Mouse (Mus musculus) hindbrain, embryonic 11.5 days (tissue): ENCODE measurements at regions not wholly inside any gene's neighbourhood (a gene's known extent, or its start where the extent isn't known, plus 50 kb on each side); places are given as distances from the start of the nearest gene placed in this dataset.

Experiments used
- ATAC-seq: fragments of 200-750 bp; cut with Nextera tagmentation; 2 replicates; pipeline ENCODE4 v1.8.0; 2017; ENCODE audit warnings: mild to moderate bottlenecking, moderate TSS enrichment, moderate library complexity; ENCODE audit not compliant: low FRiP score
- DNase-seq: peaks from one replicate; pipeline ENCODE4 v3.0.0-alpha.2; 2015; ENCODE audit warnings: low spot score
- H3K27ac ChIP-seq: fragments of 300-500 bp; sonication (generic); 2 replicates; pipeline ENCODE4 v1.5.1; 2014; ENCODE audit warnings: mild to moderate bottlenecking, low read depth, low read length
- H3K27me3 ChIP-seq: fragments of 300-500 bp; sonication (generic); 2 replicates; pipeline ENCODE4 v1.6.1; 2014; ENCODE audit warnings: mild to moderate bottlenecking, low read length, moderate library complexity, mixed read lengths; ENCODE audit not compliant: control insufficient read depth, insufficient read depth
- H3K36me3 ChIP-seq: fragments of 300-500 bp; sonication (generic); 2 replicates; pipeline ENCODE4 v1.6.1; 2014; ENCODE audit warnings: mild to moderate bottlenecking, low read length, moderate library complexity, mixed read lengths; ENCODE audit not compliant: control insufficient read depth, insufficient read depth
- H3K4me1 ChIP-seq: fragments of 300-500 bp; sonication (generic); replicated peaks from 2 replicates; pipeline ENCODE4 v1.6.1; 2014; ENCODE audit warnings: low read length, mixed read lengths; ENCODE audit not compliant: control insufficient read depth, insufficient read depth
- H3K4me2 ChIP-seq: fragments of 300-500 bp; sonication (generic); replicated peaks from 2 replicates; pipeline ENCODE4 v1.6.1; 2014; ENCODE audit warnings: mild to moderate bottlenecking, low read depth, low read length
- H3K4me3 ChIP-seq: fragments of 300-500 bp; sonication (generic); 2 replicates; pipeline ENCODE4 v1.5.1; 2014; ENCODE audit warnings: low read depth, low read length
- H3K9ac ChIP-seq: fragments of 300-500 bp; sonication (generic); 2 replicates; pipeline ENCODE4 v1.6.1; 2014; ENCODE audit warnings: low read depth, low read length
- H3K9me3 ChIP-seq: fragments of 300-500 bp; sonication (generic); 2 replicates; pipeline ENCODE4 v1.6.1; 2016; ENCODE audit warnings: low read length; ENCODE audit not compliant: control insufficient read depth
- WGBS: fragments of 180-500 bp; shearing (Covaris S2); extraction: QIAGEN DNeasy Blood & Tissue Kit; methylation state at CpG from one replicate; pipeline ENCODE4 v1.1.7; 2014; 5-methylcytosine and 5-hydroxymethylcytosine counted together

GRCm38 (mm10) chr11:113037736-113038135 lies 255.7 kb downstream of the Sox9 start:
- H3K9ac ChIP-seq, result no peak overlapping the region
- H3K36me3 ChIP-seq, result no peaks in the 10 kb centered on the region
- WGBS, result 69% methylated on average over 4 of the region's 4 CpGs
- H3K9me3 ChIP-seq, result no peaks in the 10 kb centered on the region
- H3K4me1 ChIP-seq, result no peaks in the 10 kb centered on the region
- DNase-seq, result no peak
- no peak for ATAC-seq
- H3K4me2 ChIP-seq, result no peak overlapping the region
- H3K27me3 ChIP-seq, result no peaks in the 10 kb centered on the region
- no peak overlapping the region for H3K4me3 ChIP-seq
- H3K27ac ChIP-seq, result no peak overlapping the region

GRCm38 (mm10) chr11:113042710-113043109 lies 260.7 kb downstream of the Sox9 start:
- Histone ChIP-seq H3K36me3 (no peaks in the 10 kb centered on the region), H3K9ac (no peak overlapping the region), H3K4me2 (no peak overlapping the region), H3K27ac (no peak overlapping the region), H3K27me3 (no peaks in the 10 kb centered on the region; the same call in 1 of the 2 replicates), H3K9me3 (no peaks in the 10 kb centered on the region), H3K4me1 (peaks cover 14% of the 10 kb centered on the region), H3K4me3 (no peak overlapping the region)
- DNase-seq (no peak), ATAC-seq (no peak)
- 53% methylated on average over 5 of the region's 5 CpGs for WGBS

GRCm38 (mm10) chr11:113046200-113047051 lies 264.4 kb downstream of the Sox9 start:
- H3K27me3 ChIP-seq, result no peaks in the 10 kb centered on the region; the same call in none of the 2 replicates
- peak overlapping the region; percentile 67 for H3K27ac ChIP-seq
- ATAC-seq, result peak; percentile 87
- H3K36me3 ChIP-seq, result no peaks in the 10 kb centered on the region
- peak overlapping the region; percentile 14; the same call in 1 of the 2 replicates for H3K4me2 ChIP-seq
- no peak overlapping the region for H3K4me3 ChIP-seq
- no peaks in the 10 kb centered on the region for H3K9me3 ChIP-seq
- no peak overlapping the region for H3K9ac ChIP-seq
- DNase-seq, result peak; percentile 90
- 27% methylated on average over 20 of the region's 20 CpGs for WGBS
- peaks cover 14% of the 10 kb centered on the region for H3K4me1 ChIP-seq

GRCm38 (mm10) chr11:113048158-113048557 lies 266.1 kb downstream of the Sox9 start:
- Histone ChIP-seq H3K27ac (no peak overlapping the region), H3K4me3 (no peak overlapping the region), H3K4me1 (peaks cover 14% of the 10 kb centered on the region), H3K9ac (no peak overlapping the region), H3K4me2 (no peak overlapping the region), H3K9me3 (no peaks in the 10 kb centered on the region), H3K36me3 (no peaks in the 10 kb centered on the region), H3K27me3 (no peaks in the 10 kb centered on the region; the same call in none of the 2 replicates)
- DNase-seq (no peak), ATAC-seq (no peak)
- 86% methylated on average over 7 of the region's 7 CpGs for WGBS

GRCm38 (mm10) chr11:113049593-113049992 lies 267.6 kb downstream of the Sox9 start:
- Histone ChIP-seq H3K4me1 (peaks cover 14% of the 10 kb centered on the region), H3K36me3 (no peaks in the 10 kb centered on the region), H3K9ac (no peak overlapping the region), H3K4me2 (no peak overlapping the region), H3K27me3 (no peaks in the 10 kb centered on the region; the same call in none of the 2 replicates), H3K4me3 (no peak overlapping the region), H3K9me3 (no peaks in the 10 kb centered on the region), H3K27ac (no peak overlapping the region)
- 59% methylated on average over 8 of the region's 8 CpGs for whole genome bisulfite sequencing
- DNase-seq, result no peak
- no peak for ATAC-seq

- Histone ChIP-seq H3K4me3 (no peak overlapping the region), H3K36me3 (no peaks in the 10 kb centered on the region), H3K9ac (no peak overlapping the region), H3K27me3 (no peaks in the 10 kb centered on the region; the same call in none of the 2 replicates), H3K27ac (no peak overlapping the region), H3K4me2 (no peak overlapping the region), H3K4me1 (0 out of 2 replicates have a peak, but pooled peaks cover 4% of the 10 kb centered on the region), H3K9me3 (no peaks in the 10 kb centered on the region)
- no peak for DNase-seq
- ATAC-seq, result no peak
- 96% methylated on average over 11 of the region's 11 CpGs for WGBS
Measured at GRCm38 (mm10) chr11:113052536-113052935, 270.5 kb downstream of the Sox9 start.

- no peaks in the 10 kb centered on the region for H3K27me3 ChIP-seq
- DNase-seq (no peak), ATAC-seq (peak; percentile 40; the same call in 1 of the 2 replicates)
- no peaks in the 10 kb centered on the region for H3K9me3 ChIP-seq
- H3K4me1 ChIP-seq, result 0 out of 2 replicates have a peak, but pooled peaks cover 4% of the 10 kb centered on the region
- 71% methylated on average over 12 of the region's 12 CpGs for WGBS
- no peaks in the 10 kb centered on the region for H3K36me3 ChIP-seq
- no peak overlapping the region for H3K27ac ChIP-seq
- H3K9ac ChIP-seq, result no peak overlapping the region; the same call in 1 of the 2 replicates
- no peak overlapping the region for H3K4me3 ChIP-seq
- no peak overlapping the region for H3K4me2 ChIP-seq
Measured at GRCm38 (mm10) chr11:113056042-113056632, 274.1 kb downstream of the Sox9 start.

GRCm38 (mm10) chr11:113056824-113057223 lies 274.8 kb downstream of the Sox9 start:
- Histone ChIP-seq H3K27me3 (no peaks in the 10 kb centered on the region), H3K4me2 (no peak overlapping the region), H3K4me3 (no peak overlapping the region), H3K9ac (no peak overlapping the region), H3K4me1 (0 out of 2 replicates have a peak, but pooled peaks cover 4% of the 10 kb centered on the region), H3K9me3 (no peaks in the 10 kb centered on the region), H3K27ac (no peak overlapping the region), H3K36me3 (no peaks in the 10 kb centered on the region)
- WGBS, result 31% methylated on average over 5 of the region's 5 CpGs
- no peak for DNase-seq
- no peak for ATAC-seq
